Mouse (Mus musculus) thymus, adult 18-20 months (tissue): ENCODE results near the gene Sh2b3.

Source experiments
- DNase-seq, 2 experiments: peaks; one replicate each; pipeline ENCODE4 v3.0.0; 2022; ENCODE audit warnings: mixed read lengths in 2 of 2

Gene Sh2b3

GRCm38 (mm10) chr5:121843138-121843905 is 5.9 kb upstream of the Sh2b3 start:
- no peak for DNase-seq

GRCm38 (mm10) chr5:121842665-121843118 is 5.2 kb upstream of the Sh2b3 start:
- DNase-seq = peak; percentile 67 to 71

GRCm38 (mm10) chr5:121841973-121842372 is 4.5 kb upstream of the Sh2b3 start:
- DNase-seq = no peak

- no peak for DNase-seq
These were observed 4.1 kb upstream of the Sh2b3 start for GRCm38 (mm10) chr5:121841516-121841915.

GRCm38 (mm10) chr5:121839128-121839473 is 1.7 kb upstream of the Sh2b3 start:
- no peak for DNase-seq

- DNase-seq = peak; percentile 43 to 51
These were observed 1.1 kb upstream of the Sh2b3 start for GRCm38 (mm10) chr5:121838341-121839127.

GRCm38 (mm10) chr5:121836692-121837415 is 592 bp downstream of the Sh2b3 start:
- peak; percentile 75 to 81 for DNase-seq

- DNase-seq = peak; percentile 49 to 66
These were observed 1.3 kb downstream of the Sh2b3 start for GRCm38 (mm10) chr5:121835949-121836691.

- DNase-seq = no peak
These were observed 2.3 kb downstream of the Sh2b3 start for GRCm38 (mm10) chr5:121834991-121835747.

- DNase-seq = no peak
These were observed 3.2 kb downstream of the Sh2b3 start for GRCm38 (mm10) chr5:121834241-121834606.

- peak; percentile 56 to 76 for DNase-seq
These were observed 3.7 kb downstream of the Sh2b3 start for GRCm38 (mm10) chr5:121833572-121834240.

- DNase-seq = no peak
These were observed 4.3 kb downstream of the Sh2b3 start for GRCm38 (mm10) chr5:121833159-121833558.

- no peak for DNase-seq
These were observed 4.9 kb downstream of the Sh2b3 start for GRCm38 (mm10) chr5:121832376-121833155.

- no peak for DNase-seq
These were observed 6.3 kb downstream of the Sh2b3 start for GRCm38 (mm10) chr5:121831002-121831601.

GRCm38 (mm10) chr5:121828491-121829432 is 8.7 kb downstream of the Sh2b3 start:
- no peak for DNase-seq

GRCm38 (mm10) chr5:121827876-121828275 is 9.6 kb downstream of the Sh2b3 start:
- no peak for DNase-seq

- no peak for DNase-seq
These were observed 11.8 kb downstream of the Sh2b3 start for GRCm38 (mm10) chr5:121825606-121826005.

- no peak for DNase-seq
These were observed 13.3 kb downstream of the Sh2b3 start for GRCm38 (mm10) chr5:121824121-121824520.

- no peak for DNase-seq
These were observed 13.8 kb downstream of the Sh2b3 start for GRCm38 (mm10) chr5:121823668-121824067.
